Mouse (Mus musculus) G1E (cell line): ENCODE measurements at regions not wholly inside any gene's neighbourhood (a gene's known extent, or its start where the extent isn't known, plus 50 kb on each side); places are given as distances from the start of the nearest gene placed in this dataset.

ENCODE experiments used
- ATAC-seq: 2 replicates; pipeline ENCODE4 v1.8.0; 2016; ENCODE audit warnings: mild to moderate bottlenecking; ENCODE audit not compliant: insufficient number of reproducible peaks, poor library complexity, low FRiP score, severe bottlenecking; ENCODE audit errors: extremely low read depth
- DNase-seq: peaks from one replicate; pipeline ENCODE4 v3.0.0; 2012; ENCODE audit warnings: low spot score
- H3K27me3 ChIP-seq: 2 replicates; pipeline ENCODE4 v1.6.1; 2012; ENCODE audit warnings: mild to moderate bottlenecking, low read length, inconsistent platforms; ENCODE audit not compliant: insufficient read depth
- H3K36me3 ChIP-seq: replicated peaks from 2 replicates; pipeline ENCODE3; 2012; ENCODE audit warnings: mild to moderate bottlenecking, inconsistent platforms
- H3K4me1 ChIP-seq: 2 replicates; pipeline ENCODE4 v1.6.1; 2012; ENCODE audit warnings: low read depth, low read length, inconsistent platforms, mixed read lengths; ENCODE audit not compliant: insufficient read depth
- H3K4me3 ChIP-seq: 2 replicates; pipeline ENCODE4 v1.5.1; 2012; ENCODE audit warnings: low read depth, mild to moderate bottlenecking, inconsistent platforms, low read length, moderate library complexity, mixed read lengths
- H3K9me3 ChIP-seq: replicated peaks from 2 replicates; pipeline ENCODE4 v1.6.1; 2012; ENCODE audit warnings: inconsistent platforms
- CTCF ChIP-seq: IDR thresholded peaks from 2 replicates; pipeline ENCODE4 v1.5.1; 2012; ENCODE audit warnings: low read depth, low read length, inconsistent platforms, mixed read lengths
- GATA1 ChIP-seq: IDR thresholded peaks from 2 replicates; pipeline ENCODE4 v1.6.1; 2012; ENCODE audit warnings: borderline replicate concordance, low read length, inconsistent platforms, mixed read lengths
- GATA2 ChIP-seq: IDR thresholded peaks from 2 replicates; pipeline ENCODE4 v1.6.1; 2012; ENCODE audit warnings: low read depth, low read length, inconsistent platforms, borderline replicate concordance
- POLR2AphosphoS5 ChIP-seq: IDR thresholded peaks from 2 replicates; pipeline ENCODE4 v1.6.1; 2012; ENCODE audit warnings: low read depth, low read length, inconsistent platforms; ENCODE audit not compliant: insufficient replicate concordance
- TAL1 ChIP-seq: conservative IDR thresholded peaks from 2 replicates; pipeline ENCODE4 v1.6.1; 2012; ENCODE audit warnings: low read depth, low read length, inconsistent platforms, mixed read lengths

DNA sequence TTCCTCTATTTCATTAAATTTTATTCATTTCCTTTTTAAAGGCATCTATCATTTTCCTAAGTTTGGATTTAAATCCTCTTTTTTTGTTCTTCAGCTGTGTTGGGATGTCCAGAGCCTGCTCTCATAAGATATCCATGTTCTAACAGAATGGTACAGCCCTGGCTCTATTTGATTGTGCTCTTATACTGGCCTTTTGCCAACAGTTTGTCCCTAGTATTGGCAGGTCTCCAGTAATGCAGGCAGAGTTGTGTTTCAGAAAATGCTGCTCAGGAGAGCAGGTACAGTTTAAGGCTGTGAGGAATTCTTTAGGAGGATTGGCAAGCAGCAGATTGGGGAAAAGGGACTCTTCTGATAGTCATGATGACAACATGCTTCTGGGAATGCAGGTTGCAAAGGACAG lies 797.1 kb upstream of the Slit2 start:
- H3K4me1 ChIP-seq, result no peaks in the 10 kb centered on the region
- ATAC-seq (no peak), DNase-seq (no peak)
- no peaks in the 10 kb centered on the region for H3K27me3 ChIP-seq
- TF ChIP-seq GATA2 (no peak), CTCF (no peak), TAL1 (no peak), GATA1 (no peak), POLR2AphosphoS5 (no peak)
- no peaks in the 10 kb centered on the region for H3K36me3 ChIP-seq
- H3K9me3 ChIP-seq, result no peaks in the 10 kb centered on the region
- H3K4me3 ChIP-seq, result no peak overlapping the region

DNA sequence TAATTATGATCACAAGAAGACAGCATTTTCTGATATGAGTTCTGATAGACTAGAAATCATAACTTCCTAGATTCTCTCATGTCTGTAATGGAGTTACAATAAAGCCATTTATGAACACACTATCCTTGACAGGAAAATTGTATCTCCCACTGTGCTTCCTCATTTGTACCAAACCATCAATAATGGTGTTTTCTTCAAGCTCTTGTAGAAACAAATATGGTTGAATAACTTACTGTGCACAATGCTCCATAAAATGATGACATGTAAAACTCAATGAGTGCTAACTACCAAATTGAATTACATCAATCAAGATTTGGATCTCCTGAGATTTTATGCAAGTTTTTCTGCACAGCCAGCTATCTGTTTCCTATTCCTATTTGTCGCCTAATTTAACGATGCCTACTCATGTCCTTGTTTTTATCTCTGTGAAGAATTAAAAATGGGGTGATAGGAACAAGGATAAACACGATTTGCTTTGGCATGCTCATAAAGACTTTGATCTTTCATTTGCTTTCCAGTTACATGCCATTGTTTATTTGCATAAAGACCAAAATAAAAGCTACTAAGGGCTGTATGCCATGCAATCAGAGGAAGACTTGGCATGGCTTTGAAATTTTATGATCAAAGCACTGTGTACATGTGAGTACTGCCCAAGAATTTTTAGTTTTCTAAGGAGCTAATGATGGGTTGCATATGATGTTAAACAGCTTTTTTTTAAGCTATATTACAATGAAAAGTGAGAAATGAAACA lies 780.6 kb upstream of the Slit2 start:
- no peak for DNase-seq
- H3K4me1 ChIP-seq, result no peaks in the 10 kb centered on the region
- H3K4me3 ChIP-seq, result no peak overlapping the region
- H3K27me3 ChIP-seq, result no peaks in the 10 kb centered on the region
- TF ChIP-seq GATA2 (no peak), POLR2AphosphoS5 (no peak), GATA1 (no peak), TAL1 (no peak)
- peaks cover 3% of the 10 kb centered on the region; the same call in 1 of the 2 replicates for H3K9me3 ChIP-seq
- no peak for ATAC-seq
- no peaks in the 10 kb centered on the region for H3K36me3 ChIP-seq

DNA sequence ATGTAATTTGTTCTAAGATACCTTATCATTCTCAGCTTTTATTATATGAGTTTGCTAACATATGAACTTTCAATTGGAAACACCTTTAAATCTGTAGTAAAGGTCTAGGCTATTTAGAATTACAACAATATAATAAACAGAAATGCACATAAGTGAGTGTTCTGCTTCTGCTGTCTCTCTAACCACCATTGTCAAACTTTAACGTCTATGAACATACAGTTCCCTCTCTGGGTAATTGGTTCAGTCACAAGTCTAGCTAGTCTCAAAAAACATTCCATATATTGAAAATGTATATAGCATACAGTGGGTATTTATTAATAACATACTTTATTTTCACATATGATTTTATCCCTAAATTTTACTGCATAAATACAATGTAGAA lies 780.0 kb upstream of the Slit2 start:
- H3K27me3 ChIP-seq, result no peaks in the 10 kb centered on the region
- no peak overlapping the region for H3K4me3 ChIP-seq
- H3K36me3 ChIP-seq, result no peaks in the 10 kb centered on the region
- no peak for ATAC-seq
- no peaks in the 10 kb centered on the region for H3K9me3 ChIP-seq
- TF ChIP-seq POLR2AphosphoS5, result no peak
- TF ChIP-seq GATA1, result no peak
- TF ChIP-seq CTCF, result no peak
- no peak for TF ChIP-seq TAL1
- TF ChIP-seq GATA2, result no peak
- no peaks in the 10 kb centered on the region for H3K4me1 ChIP-seq
- no peak for DNase-seq

DNA sequence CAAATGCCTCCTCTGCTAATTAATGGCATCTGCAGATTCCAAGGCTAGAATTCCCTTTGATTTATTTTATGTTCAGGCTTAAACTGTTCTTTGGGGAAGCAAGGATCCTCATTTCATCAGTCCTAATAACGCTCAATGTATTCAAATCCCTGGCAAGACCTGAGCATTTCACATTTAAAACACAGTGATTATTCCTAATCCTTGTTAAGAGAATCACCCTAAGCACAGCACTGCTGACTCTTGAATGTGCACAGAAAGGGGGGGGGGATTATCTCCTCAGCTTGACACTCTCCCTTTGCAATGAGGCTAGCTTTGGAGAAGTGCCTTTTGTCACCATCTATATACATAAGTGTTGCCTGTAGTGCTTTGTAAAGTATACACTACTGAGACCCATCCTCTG lies 772.4 kb upstream of the Slit2 start:
- no peak for TF ChIP-seq CTCF
- no peak for TF ChIP-seq TAL1
- TF ChIP-seq POLR2AphosphoS5, result no peak
- no peak for TF ChIP-seq GATA1
- TF ChIP-seq GATA2, result no peak
- H3K36me3 ChIP-seq, result no peaks in the 10 kb centered on the region
- no peak overlapping the region for H3K4me3 ChIP-seq
- ATAC-seq (no peak), DNase-seq (no peak)
- no peaks in the 10 kb centered on the region for H3K27me3 ChIP-seq
- H3K9me3 ChIP-seq, result no peaks in the 10 kb centered on the region
- no peaks in the 10 kb centered on the region for H3K4me1 ChIP-seq

DNA sequence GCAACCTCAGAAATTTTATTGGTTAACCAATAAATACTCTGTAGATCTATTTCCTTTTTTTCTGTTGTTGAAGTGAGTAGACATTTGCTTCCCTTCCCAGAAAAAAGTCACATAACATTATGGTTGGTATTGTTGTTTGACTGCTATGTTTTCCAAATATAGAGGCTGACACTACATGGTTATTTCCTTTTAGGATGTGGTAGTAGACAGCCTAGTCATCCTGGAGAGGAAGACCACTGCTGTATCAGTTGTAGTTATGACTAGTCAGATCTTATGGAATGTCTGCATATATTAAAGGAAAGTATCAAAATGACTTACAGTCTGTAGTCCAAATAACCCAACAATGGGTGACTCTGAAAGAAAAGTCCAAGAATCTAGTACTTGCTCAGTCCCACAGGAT lies 767.5 kb upstream of the Slit2 start:
- Histone ChIP-seq H3K27me3 (no peaks in the 10 kb centered on the region), H3K4me1 (no peaks in the 10 kb centered on the region), H3K36me3 (no peaks in the 10 kb centered on the region), H3K4me3 (no peak overlapping the region), H3K9me3 (no peaks in the 10 kb centered on the region)
- no peak for TF ChIP-seq POLR2AphosphoS5
- no peak for TF ChIP-seq GATA1
- no peak for TF ChIP-seq TAL1
- TF ChIP-seq CTCF, result no peak
- TF ChIP-seq GATA2, result no peak
- ATAC-seq, result no peak
- DNase-seq, result no peak

DNA sequence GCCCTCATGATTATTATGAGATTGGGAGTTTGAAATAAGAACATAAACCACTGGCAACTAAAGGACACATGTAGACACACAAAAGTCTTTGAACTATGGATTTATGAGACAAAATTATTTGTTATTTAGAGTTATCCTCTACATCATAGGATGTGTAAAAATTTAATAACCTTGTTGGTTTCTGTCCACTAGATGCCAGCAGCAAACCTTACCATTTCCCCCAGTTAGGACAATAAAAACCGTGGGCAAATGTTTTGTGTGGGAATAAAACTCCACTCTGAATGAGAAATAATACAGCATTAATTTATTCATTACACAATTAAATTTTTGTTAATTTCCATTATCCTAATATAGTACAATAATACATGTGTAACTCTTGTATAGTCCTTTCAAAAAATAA lies 757.7 kb upstream of the Slit2 start:
- Histone ChIP-seq H3K4me1 (no peaks in the 10 kb centered on the region), H3K27me3 (no peaks in the 10 kb centered on the region), H3K4me3 (no peak overlapping the region), H3K36me3 (no peaks in the 10 kb centered on the region), H3K9me3 (no peaks in the 10 kb centered on the region)
- no peak; the same call in 1 of the 2 replicates for ATAC-seq
- TF ChIP-seq TAL1, result no peak
- no peak for TF ChIP-seq GATA2
- TF ChIP-seq CTCF, result no peak
- TF ChIP-seq POLR2AphosphoS5, result no peak
- TF ChIP-seq GATA1, result no peak
- no peak for DNase-seq

DNA sequence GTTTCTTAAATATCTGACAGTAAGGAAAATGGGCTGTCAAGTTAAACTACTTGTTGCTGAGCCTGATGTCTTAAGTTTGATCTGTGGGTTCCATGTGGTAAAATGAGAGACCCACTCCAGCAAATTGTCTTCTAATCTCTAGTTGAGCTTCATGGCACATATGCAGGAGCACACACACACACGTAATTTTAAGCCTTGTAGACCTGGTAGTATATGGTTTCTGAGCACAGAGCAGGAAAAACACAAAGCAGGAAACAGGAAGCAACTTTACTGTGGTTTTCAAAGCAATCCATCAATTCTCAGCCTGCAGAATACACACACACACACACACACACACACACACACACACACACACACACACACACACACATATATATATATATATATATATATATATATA lies 746.8 kb upstream of the Slit2 start:
- TF ChIP-seq GATA1, result no peak
- no peak for TF ChIP-seq CTCF
- TF ChIP-seq GATA2, result no peak
- no peak for TF ChIP-seq TAL1
- TF ChIP-seq POLR2AphosphoS5, result no peak
- no peaks in the 10 kb centered on the region for H3K9me3 ChIP-seq
- H3K4me1 ChIP-seq, result no peaks in the 10 kb centered on the region
- H3K36me3 ChIP-seq, result no peaks in the 10 kb centered on the region
- H3K4me3 ChIP-seq, result no peak overlapping the region
- DNase-seq, result no peak
- ATAC-seq, result no peak
- H3K27me3 ChIP-seq, result no peaks in the 10 kb centered on the region
